Mouse (Mus musculus) spleen, postnatal 36 days (tissue): Measurements from ENCODE around the gene Olfr315.
"Not testable (repeated sequence)": the region's sequence is repeated elsewhere in the genome, so short reads cannot be mapped to it uniquely, and the experiment has no call there.

Source experiments
- DNase-seq, 2 experiments: peaks; one replicate each; pipeline ENCODE4 v3.0.0; 2022; ENCODE audit warnings: low spot score in 2 of 2, mixed read lengths in 1 of 2

Olfr315 gene

GRCm38 (mm10) chr11:58815676-58816075 lies 42.7 kb downstream of the Olfr315 start:
- DNase-seq: no peak

DNA sequence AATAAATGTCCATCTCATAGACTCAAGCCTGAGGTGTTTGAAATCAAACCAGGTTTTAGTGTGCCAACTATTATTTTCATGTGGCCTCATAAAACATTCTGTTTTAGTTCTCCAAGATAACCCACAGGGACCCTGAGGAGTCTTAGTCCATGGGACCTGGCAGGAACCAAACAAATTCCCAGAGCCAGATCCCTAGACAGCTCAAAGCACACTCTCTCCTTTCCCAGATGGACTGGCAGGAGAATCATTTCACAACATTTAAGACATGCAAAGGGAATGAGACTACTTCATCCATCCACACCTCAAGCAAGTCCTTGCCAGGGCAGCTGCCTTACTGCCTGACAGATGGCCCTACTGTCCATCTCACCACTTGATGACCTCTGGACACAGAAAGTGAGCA lies 55.9 kb downstream of the Olfr315 start, which contains the start of gene Olfr312:
Gene Olfr312, plus strand, starts transcription at position 301 of the 400 bp plus-strand sequence.
- not testable (repeated sequence) for DNase-seq

GRCm38 (mm10) chr11:58829764-58830163 lies 56.8 kb downstream of the Olfr315 start:
- DNase-seq: no peak
